Mouse (Mus musculus): ENCODE data around the gene Klf6.

DNA sequence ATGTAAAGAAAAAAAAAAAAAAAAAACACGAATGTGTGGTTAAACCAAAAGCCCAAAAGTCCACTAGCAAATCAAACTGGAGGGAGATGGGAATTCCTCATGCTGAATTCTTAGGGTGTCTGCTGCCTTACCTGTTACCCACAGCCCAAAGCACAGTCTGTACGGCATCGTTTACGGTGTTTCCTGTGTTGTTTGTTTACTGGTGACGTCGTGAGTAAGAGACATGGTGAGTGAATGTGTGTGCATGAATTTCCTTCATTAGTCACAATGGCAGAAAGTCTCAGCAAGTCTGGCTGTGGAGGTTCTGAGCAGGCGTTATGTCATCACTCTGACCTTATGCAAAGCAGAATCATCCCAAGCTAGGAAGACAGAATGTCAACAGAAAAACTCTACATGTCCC lies 38.1 kb upstream of the Klf6 start:
- TF ChIP-seq CTCF (IDR thresholded peaks at IDR 0.05), result no peak
- TF ChIP-seq POLR2A (IDR thresholded peaks at IDR 0.05; ENCODE audit: insufficient read depth, low read depth, low read length), result no peak
- TF ChIP-seq EP300 (IDR thresholded peaks at IDR 0.05; ENCODE audit: insufficient read depth, low read depth, low read length), result no peak
